Mouse (Mus musculus): ENCODE measurements around the gene Kncn. TPM values are rescaled to one million over a fixed set of nuclear protein-coding genes. Genes with fewer than 3 reads are reported as not detected.

Kncn gene
- polyA plus RNA-seq, 1 experiment, result not detected

DNA sequence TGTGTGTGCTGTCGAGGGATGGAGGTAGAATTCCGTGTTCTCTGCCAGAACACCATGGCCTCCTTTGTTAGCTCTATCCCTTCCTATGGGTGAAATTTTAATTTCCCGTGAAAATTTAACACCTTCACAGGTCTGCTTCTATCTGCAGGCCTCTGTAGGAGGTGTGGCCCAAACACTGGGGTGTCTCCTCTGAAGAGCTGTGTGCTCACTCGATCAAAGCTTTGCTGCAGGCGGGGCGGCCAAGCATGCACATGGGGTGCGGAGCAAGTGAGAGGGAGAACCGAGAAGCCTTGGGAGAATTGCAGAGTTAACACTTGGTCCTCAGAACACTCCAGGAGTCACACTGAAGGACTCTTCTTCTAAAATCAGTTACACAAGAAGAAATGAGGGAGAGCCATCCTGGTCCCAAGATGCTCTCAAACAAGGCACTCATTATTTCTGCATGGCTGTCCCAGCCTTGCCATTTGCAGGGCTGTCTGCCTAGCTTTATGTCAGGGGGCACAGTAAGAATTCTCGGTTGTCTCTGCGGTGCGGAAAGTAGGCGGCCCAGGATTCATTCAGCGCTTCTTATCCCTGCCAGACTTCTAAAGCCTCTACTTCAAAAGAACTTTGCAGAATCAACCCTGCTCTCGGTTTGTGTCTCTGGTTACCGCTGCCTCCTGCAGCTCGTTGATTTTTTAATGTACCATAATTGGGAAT, 14.5 kb upstream of the Kncn start:
- TF ChIP-seq POLR2A (IDR thresholded peaks at IDR 0.05; ENCODE audit: low read depth, low read length), result no peak
- TF ChIP-seq CTCF (IDR thresholded peaks at IDR 0.05; ENCODE audit: borderline replicate concordance, insufficient read depth, low read length), result no peak

DNA sequence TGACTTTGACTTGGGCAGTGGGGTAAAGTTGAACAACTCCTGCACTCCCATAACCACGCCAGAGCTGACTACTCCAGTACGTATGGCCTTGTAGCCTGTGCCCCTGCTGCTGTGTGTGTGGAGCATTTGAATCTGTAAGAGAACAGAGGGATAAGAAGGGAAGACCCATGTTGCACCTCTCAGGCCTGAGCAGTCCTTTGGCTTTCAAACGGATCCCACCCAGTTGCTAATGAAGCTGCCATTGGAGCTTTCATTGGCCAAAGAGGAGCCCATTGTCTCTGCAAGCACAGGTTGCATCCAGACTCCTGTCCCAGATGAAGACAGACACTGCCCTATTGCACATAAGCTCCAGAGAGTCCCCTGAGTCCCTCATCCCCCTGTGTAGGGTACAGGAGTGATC, 11.0 kb upstream of the Kncn start:
- TF ChIP-seq CTCF (IDR thresholded peaks at IDR 0.05; ENCODE audit: borderline replicate concordance, insufficient read depth, low read length), result no peak
- TF ChIP-seq POLR2A (IDR thresholded peaks at IDR 0.05; ENCODE audit: low read depth, low read length), result no peak
- H3K4me3 ChIP-seq (ENCODE audit: insufficient read depth, low read length), result no peak overlapping the region
- no peak overlapping the region for H3K27ac ChIP-seq (ENCODE audit: insufficient read depth, low read length)
- H3K4me1 ChIP-seq (ENCODE audit: control insufficient read depth, insufficient read depth, low read length), result no peaks in the 10 kb centered on the region

More for the DNA sequence above, 14.5 kb upstream of the Kncn start:
- Histone ChIP-seq H3K4me1 (ENCODE audit: control insufficient read depth, insufficient read depth, low read length) (no peaks in the 10 kb centered on the region), H3K4me3 (ENCODE audit: insufficient read depth, low read length) (no peak overlapping the region), H3K27ac (ENCODE audit: insufficient read depth, low read length) (no peak overlapping the region)

DNA sequence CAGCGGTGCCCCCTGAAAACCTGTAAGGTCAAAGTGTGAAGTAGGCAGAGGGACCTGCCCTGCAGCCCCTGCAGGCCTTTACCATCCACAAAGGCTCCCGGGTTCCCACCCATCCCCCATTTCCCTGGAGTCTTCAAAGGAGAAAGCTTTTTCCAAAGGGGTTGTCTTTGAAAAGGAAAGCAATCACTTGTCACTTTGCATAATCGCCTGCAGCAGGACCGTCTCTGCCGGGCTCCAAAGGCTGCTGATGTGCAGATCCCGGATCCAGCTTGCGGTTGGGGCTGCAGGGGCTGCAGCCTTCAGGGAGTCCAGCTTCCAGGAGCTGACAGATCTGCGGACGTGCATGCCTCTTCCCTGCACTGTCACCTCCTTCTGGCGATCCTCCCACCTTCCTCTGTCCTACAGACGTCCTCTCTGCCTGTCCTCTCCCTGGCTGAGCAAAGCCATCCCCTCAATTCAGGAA, 6.0 kb upstream of the Kncn start:
- TF ChIP-seq CTCF (IDR thresholded peaks at IDR 0.05; ENCODE audit: borderline replicate concordance, insufficient read depth, low read length) (no peak), POLR2A (IDR thresholded peaks at IDR 0.05; ENCODE audit: low read depth, low read length) (no peak)
- Histone ChIP-seq H3K27ac (ENCODE audit: insufficient read depth, low read length) (no peak overlapping the region), H3K4me1 (ENCODE audit: control insufficient read depth, insufficient read depth, low read length) (no peaks in the 10 kb centered on the region), H3K4me3 (ENCODE audit: insufficient read depth, low read length) (no peak overlapping the region)

DNA sequence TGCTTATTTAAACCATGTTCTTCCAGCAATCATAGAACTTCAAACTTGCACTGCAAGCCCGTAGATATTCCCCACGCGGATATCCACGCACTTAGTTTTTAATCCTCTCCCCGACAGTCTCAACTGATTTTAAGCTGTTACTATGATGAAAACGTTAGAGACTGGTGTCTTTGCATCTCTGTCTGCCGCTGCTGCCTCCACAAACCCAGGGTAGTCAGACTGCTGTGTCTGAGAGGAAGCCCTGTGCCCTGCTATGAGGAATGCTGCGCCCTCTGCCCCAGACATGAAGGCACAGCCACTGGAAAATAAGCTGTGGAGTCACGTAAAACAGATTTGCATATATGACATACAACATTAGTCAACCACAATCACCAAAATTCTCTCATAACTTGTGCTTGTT, 5.4 kb upstream of the Kncn start:
- no peak for TF ChIP-seq CTCF (IDR thresholded peaks at IDR 0.05; ENCODE audit: borderline replicate concordance, insufficient read depth, low read length)
- no peak for TF ChIP-seq POLR2A (IDR thresholded peaks at IDR 0.05; ENCODE audit: low read depth, low read length)
- Histone ChIP-seq H3K27ac (ENCODE audit: insufficient read depth, low read length) (no peak overlapping the region), H3K4me3 (ENCODE audit: insufficient read depth, low read length) (no peak overlapping the region), H3K4me1 (ENCODE audit: control insufficient read depth, insufficient read depth, low read length) (no peaks in the 10 kb centered on the region)

DNA sequence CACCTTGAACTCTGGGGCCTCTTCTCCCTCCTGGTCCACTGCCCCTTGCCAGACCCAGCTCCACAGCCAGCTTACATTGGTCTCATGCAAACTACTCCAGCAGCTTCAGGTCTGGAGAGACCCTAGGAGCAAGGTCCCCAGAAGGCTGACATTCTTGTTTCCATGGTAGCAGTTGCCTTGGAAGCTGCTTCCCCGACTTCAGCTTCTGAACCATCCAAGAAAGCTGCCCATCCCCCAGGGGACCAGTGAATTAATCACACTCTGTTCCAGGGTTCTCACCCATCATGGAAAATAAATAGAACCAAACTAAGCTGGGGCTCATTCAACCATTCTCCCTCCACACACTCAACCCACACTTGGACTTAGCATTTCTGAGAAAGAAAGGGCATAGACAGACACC, 3.0 kb upstream of the Kncn start:
- Histone ChIP-seq H3K27ac (ENCODE audit: insufficient read depth, low read length) (no peak overlapping the region), H3K4me1 (ENCODE audit: control insufficient read depth, insufficient read depth, low read length) (no peaks in the 10 kb centered on the region), H3K4me3 (ENCODE audit: insufficient read depth, low read length) (no peak overlapping the region)
- no peak for TF ChIP-seq POLR2A (IDR thresholded peaks at IDR 0.05; ENCODE audit: low read depth, low read length)
- TF ChIP-seq CTCF (IDR thresholded peaks at IDR 0.05; ENCODE audit: borderline replicate concordance, insufficient read depth, low read length), result no peak

DNA sequence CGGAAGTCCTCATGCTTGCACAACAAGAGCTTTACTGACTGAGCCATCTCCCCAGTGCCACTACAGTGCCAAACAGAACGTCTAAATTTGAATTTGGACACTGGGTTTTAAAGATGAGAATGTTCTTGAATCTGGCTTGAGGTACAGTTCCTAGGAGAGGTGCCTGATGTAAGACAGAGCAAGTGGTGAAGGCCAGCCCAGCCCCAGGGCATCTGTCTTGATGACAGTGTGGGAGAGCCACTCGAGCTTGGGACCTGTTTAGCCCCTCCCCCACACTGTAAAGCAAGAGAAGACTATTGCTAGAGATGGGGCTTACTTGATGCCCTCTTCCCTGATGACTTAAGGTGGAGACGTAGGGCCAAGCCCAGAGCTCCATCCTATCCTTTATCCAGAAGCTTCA, 2.0 kb upstream of the Kncn start:
- no peaks in the 10 kb centered on the region for H3K4me1 ChIP-seq (ENCODE audit: control insufficient read depth, insufficient read depth, low read length)
- H3K4me3 ChIP-seq (ENCODE audit: insufficient read depth, low read length), result no peak overlapping the region
- H3K27ac ChIP-seq (ENCODE audit: insufficient read depth, low read length), result no peak overlapping the region
- no peak for TF ChIP-seq CTCF (IDR thresholded peaks at IDR 0.05; ENCODE audit: borderline replicate concordance, insufficient read depth, low read length)
- no peak for TF ChIP-seq POLR2A (IDR thresholded peaks at IDR 0.05; ENCODE audit: low read depth, low read length)

DNA sequence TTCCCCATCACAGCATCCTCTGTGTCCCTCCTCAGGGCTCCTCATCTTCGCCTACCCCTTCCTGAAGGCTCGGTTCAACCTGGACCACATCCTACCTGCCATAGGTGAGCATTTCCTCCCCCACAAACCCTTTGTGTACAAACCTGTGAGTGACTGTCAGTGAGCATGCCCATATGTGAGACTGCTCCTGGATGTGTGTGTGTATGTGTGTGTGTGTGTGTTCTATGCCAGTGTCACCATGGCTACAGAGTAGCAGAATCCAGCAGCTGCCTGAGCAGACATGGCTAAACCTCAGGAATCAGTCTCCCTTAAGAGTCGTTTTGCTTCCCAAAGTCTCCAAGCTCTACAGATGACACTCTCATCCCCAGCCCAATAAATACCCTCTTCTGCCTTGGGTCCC, 1.6 kb downstream of the Kncn start:
- TF ChIP-seq POLR2A (IDR thresholded peaks at IDR 0.05; ENCODE audit: low read depth, low read length), result no peak
- no peak for TF ChIP-seq CTCF (IDR thresholded peaks at IDR 0.05; ENCODE audit: borderline replicate concordance, insufficient read depth, low read length)
- no peaks in the 10 kb centered on the region for H3K4me1 ChIP-seq (ENCODE audit: control insufficient read depth, insufficient read depth, low read length)
- H3K27ac ChIP-seq (ENCODE audit: insufficient read depth, low read length), result no peak overlapping the region

DNA sequence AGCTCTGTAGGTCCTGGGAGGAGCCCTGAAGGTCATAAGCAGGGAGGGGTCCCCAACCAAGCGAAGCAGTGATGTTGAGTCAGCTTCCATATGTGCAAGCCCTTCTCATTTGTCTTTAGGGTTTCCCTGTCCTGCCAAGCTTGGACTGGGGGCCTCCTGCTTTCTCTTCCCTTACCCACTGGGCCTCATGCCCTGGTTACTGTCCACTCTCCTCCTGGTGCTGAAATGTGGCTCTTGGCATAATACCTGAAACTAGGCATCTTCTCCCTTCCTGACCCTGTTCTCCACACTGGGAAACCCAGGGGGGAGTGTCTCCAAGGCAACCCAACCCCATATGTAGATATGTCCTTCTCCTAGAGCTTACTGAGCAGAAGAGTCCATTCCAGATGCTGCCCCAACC, 2.7 kb downstream of the Kncn start:
- no peak overlapping the region for H3K4me3 ChIP-seq (ENCODE audit: insufficient read depth, low read length)
- TF ChIP-seq POLR2A (IDR thresholded peaks at IDR 0.05; ENCODE audit: low read depth, low read length) (no peak), CTCF (IDR thresholded peaks at IDR 0.05; ENCODE audit: borderline replicate concordance, insufficient read depth, low read length) (no peak)
- no peak overlapping the region for H3K27ac ChIP-seq (ENCODE audit: insufficient read depth, low read length)
- H3K4me1 ChIP-seq (ENCODE audit: control insufficient read depth, insufficient read depth, low read length), result no peaks in the 10 kb centered on the region

More for the DNA sequence above, 1.6 kb downstream of the Kncn start:
- no peak overlapping the region for H3K4me3 ChIP-seq (ENCODE audit: insufficient read depth, low read length)

DNA sequence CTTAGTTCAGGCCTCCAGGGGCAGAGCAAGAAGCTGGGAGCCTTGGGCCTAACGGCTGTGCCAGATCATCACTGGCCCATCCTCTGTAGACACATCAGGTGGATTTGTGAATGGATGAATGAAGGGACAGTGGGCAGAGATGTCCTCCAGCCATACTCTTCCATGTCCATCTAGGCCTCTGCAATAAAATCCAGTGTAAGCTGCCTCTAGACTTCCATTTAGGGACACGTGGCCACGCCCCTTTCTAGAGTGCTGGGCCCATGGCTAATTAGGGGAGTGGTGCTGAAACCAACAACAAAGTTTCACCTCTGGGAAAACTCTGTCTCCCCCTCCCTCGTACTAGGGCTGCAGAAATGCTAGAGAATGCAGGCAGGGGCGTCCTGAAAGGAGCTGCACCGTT, 5.9 kb downstream of the Kncn start:
- Histone ChIP-seq H3K27ac (ENCODE audit: insufficient read depth, low read length) (no peak overlapping the region), H3K4me1 (ENCODE audit: control insufficient read depth, insufficient read depth, low read length) (no peaks in the 10 kb centered on the region), H3K4me3 (ENCODE audit: insufficient read depth, low read length) (no peak overlapping the region)
- TF ChIP-seq POLR2A (IDR thresholded peaks at IDR 0.05; ENCODE audit: low read depth, low read length) (no peak), CTCF (IDR thresholded peaks at IDR 0.05; ENCODE audit: borderline replicate concordance, insufficient read depth, low read length) (no peak)

DNA sequence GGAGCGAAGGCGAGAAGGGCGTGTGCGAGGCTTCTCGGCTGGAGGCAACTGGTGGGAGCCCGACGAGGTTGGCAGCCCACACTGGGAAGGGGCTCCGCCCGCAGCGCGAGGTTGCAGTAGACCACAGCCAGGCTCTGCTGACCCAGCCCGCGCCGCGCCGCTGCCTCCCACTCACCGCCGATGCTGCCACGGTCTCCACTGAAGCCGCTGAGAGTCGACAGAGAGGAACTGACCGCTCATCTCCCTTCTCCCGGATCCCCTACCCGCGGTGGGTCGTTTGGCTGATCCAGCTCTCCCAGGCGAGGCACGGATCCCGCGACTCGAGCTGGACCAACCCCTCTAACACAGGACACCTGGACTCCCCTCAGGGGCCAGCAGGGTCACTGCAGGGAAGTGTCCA, 6.4 kb downstream of the Kncn start, which contains the start of gene 6430628N08Rik:
Gene 6430628N08Rik (plus strand): TSS at position 113 of the 400 bp plus-strand sequence.
- H3K27ac ChIP-seq (ENCODE audit: insufficient read depth, low read length), result no peak within 1 kb of the TSS
- H3K4me3 ChIP-seq (ENCODE audit: insufficient read depth, low read length), result no peak within 1 kb of the TSS
- no peak for TF ChIP-seq CTCF (IDR thresholded peaks at IDR 0.05; ENCODE audit: borderline replicate concordance, insufficient read depth, low read length)
- TF ChIP-seq POLR2A (IDR thresholded peaks at IDR 0.05; ENCODE audit: low read depth, low read length), result no peak
- H3K4me1 ChIP-seq (ENCODE audit: control insufficient read depth, insufficient read depth, low read length), result no peaks in the 10 kb centered on the region

All from embryonic fibroblast, embryonic 13.5 days (primary cell).